Mouse (Mus musculus) olfactory bulb, adult 2 months (tissue): ENCODE measurements around the gene Rec8. TPM values are rescaled to one million over a fixed set of nuclear protein-coding genes. Genes with fewer than 3 reads are reported as not detected.

Experiments
- H3K27ac ChIP-seq: fragments of 200-500 bp; 2 replicates; pipeline ENCODE4 v1.5.1; 2012; ENCODE audit warnings: low read depth, low read length; ENCODE audit not compliant: insufficient read depth
- H3K4me1 ChIP-seq: fragments of 200-500 bp; 2 replicates; pipeline ENCODE4 v1.6.1; 2012; ENCODE audit warnings: low read length; ENCODE audit not compliant: control insufficient read depth, insufficient read depth
- H3K4me3 ChIP-seq: fragments of 200-500 bp; 2 replicates; pipeline ENCODE4 v1.5.1; 2012; ENCODE audit warnings: mild to moderate bottlenecking, low read depth, low read length, moderate library complexity; ENCODE audit not compliant: insufficient read depth
- CTCF ChIP-seq: fragments of 200-500 bp; IDR thresholded peaks from 2 replicates; pipeline ENCODE4 v1.5.1; 2012; ENCODE audit warnings: low read depth, mild to moderate bottlenecking, low read length, moderate library complexity; ENCODE audit not compliant: insufficient read depth
- POLR2A ChIP-seq: fragments of 200-500 bp; IDR thresholded peaks from 2 replicates; pipeline ENCODE4 v1.6.1; 2012; ENCODE audit warnings: mild to moderate bottlenecking, low read depth, low read length, moderate library complexity; ENCODE audit not compliant: insufficient read depth
- WGBS: fragments of 180-500 bp; shearing (Covaris S2); methylation state at CpG from one replicate; pipeline ENCODE4 v1.1.7; 2018; 5-methylcytosine and 5-hydroxymethylcytosine counted together
- polyA plus RNA-seq: library from polyadenylated mRNA; stranded (reverse); fragments of >200 nt; gene quantifications from 2 replicates; pipeline ENCODE4 v1.2.4, GENCODE M21; 2012; ENCODE audit warnings: low replicate concordance; ENCODE audit not compliant: missing spikeins, insufficient read depth, insufficient read length

The Rec8 gene
- polyA plus RNA-seq, 1 experiment: not detected

DNA sequence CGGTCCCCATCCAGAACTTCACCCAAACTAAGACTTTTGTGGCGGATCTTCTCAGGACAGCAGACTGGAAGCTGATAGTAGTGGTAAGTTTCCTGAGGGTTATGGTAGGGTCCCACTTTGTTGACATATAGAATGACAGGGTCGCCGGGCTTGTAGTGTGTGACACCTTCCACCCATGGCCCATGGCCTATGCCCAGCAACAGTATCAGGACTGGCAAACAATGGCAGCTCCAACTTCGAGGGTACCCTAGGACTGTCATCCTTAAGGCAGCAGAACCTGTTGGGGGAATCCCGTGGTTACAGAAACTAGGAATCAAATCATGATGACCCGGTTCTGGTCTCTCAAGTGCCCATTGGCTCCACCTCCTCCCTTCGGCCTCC, 24.8 kb downstream of the Rec8 start:
- Histone ChIP-seq H3K4me1 (peaks cover 11% of the 10 kb centered on the region), H3K4me3 (peak overlapping the region; percentile 77), H3K27ac (peak overlapping the region; percentile 100; the same call in 1 of the 2 replicates)
- TF ChIP-seq CTCF: no peak
- no peak for TF ChIP-seq POLR2A
- WGBS: 17% methylated on average over 8 of the region's 8 CpGs

GRCm38 (mm10) chr14:55643060-55643907, 25.4 kb downstream of the Rec8 start, which contains the start of gene Tm9sf1:
Gene Tm9sf1 (minus strand): TSS chr14:55643806.
- TF ChIP-seq POLR2A (peak; percentile 38), CTCF (no peak)
- H3K4me1 ChIP-seq: peaks cover 11% of the 10 kb centered on the region
- peak within 1 kb of the TSS; percentile 100 for H3K27ac ChIP-seq
- WGBS: under 1% methylated on average over 89 of the region's 89 CpGs
- H3K4me3 ChIP-seq: peak within 1 kb of the TSS; percentile 77

GRCm38 (mm10) chr14:55644261-55644888, 26.5 kb downstream of the Rec8 start:
- WGBS: 17% methylated on average over 17 of the region's 17 CpGs
- H3K4me3 ChIP-seq: peak overlapping the region; percentile 25; the same call in 1 of the 2 replicates
- TF ChIP-seq POLR2A (no peak), CTCF (no peak)
- peaks cover 11% of the 10 kb centered on the region for H3K4me1 ChIP-seq
- H3K27ac ChIP-seq: no peak overlapping the region

GRCm38 (mm10) chr14:55649884-55650283, 32.0 kb downstream of the Rec8 start, which contains the start of gene Tssk4:
Gene Tssk4 (plus strand): TSS chr14:55650184.
- H3K4me1 ChIP-seq: no peaks in the 10 kb centered on the region
- TF ChIP-seq CTCF (no peak), POLR2A (no peak)
- no peak within 1 kb of the TSS for H3K27ac ChIP-seq
- 96% methylated on average over 2 of the region's 2 CpGs for WGBS
- H3K4me3 ChIP-seq: no peak within 1 kb of the TSS

DNA sequence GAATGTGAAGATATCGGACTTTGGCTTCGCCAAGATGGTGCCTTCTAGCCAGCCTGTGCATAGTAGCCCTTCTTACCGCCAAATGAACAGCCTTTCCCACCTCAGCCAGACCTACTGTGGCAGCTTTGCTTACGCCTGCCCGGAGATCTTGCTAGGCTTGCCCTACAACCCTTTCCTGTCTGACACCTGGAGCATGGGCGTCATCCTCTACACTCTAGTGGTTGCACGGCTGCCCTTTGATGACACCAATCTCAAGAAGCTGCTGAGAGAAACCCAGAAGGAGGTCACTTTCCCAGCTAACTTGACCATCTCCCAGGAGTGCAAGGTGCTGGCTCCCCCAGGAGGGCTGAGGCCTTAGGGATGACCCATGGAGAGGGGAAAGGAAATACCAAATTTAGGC, 33.7 kb downstream of the Rec8 start:
- WGBS: 95% methylated on average over 7 of the region's 7 CpGs
- no peak for TF ChIP-seq CTCF
- TF ChIP-seq POLR2A: no peak
- no peaks in the 10 kb centered on the region for H3K4me1 ChIP-seq
- no peak overlapping the region for H3K27ac ChIP-seq
- H3K4me3 ChIP-seq: no peak overlapping the region

DNA sequence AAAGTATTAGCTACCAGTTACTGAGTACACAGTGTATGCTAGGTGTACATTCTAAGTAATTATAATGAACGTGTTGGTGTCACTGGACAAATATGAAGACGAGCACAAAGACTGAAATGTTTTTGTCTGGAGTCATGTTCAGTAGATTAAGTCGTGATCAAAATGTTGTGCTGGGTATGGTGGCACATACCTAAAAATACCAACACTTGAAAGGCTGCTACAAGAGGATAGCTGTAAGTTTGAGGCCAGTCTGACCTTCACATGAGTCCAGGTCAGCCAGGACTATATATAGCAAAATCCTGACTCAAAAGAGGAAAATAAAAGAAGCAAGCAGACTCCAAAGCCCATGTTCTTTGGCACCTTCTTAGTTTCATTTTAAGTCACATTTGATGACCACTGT, 39.1 kb downstream of the Rec8 start:
- Histone ChIP-seq H3K27ac (no peak overlapping the region), H3K4me1 (no peaks in the 10 kb centered on the region), H3K4me3 (no peak overlapping the region)
- TF ChIP-seq CTCF (no peak), POLR2A (no peak)
- 79% methylated on average over 3 of the region's 3 CpGs for WGBS

DNA sequence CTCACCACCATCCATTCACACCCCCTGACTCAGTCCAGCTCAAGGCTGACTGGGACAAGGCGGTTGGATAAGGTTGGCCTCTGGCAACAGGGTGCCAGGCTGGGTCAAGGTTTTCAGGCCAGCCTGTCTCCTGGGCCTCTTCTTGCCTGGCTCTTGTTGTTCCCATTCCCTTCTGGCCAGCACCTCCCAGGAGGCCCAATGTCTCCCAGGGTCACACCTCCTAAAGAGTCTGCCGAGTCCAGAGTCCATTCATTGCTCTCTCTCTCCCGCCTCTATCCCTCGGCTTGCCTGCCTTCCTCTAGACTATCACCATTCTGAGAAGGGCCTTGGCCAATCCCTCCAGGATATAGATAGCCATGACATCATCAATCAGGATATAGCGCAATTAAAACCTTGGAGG, 40.2 kb downstream of the Rec8 start:
- Histone ChIP-seq H3K27ac (no peak overlapping the region), H3K4me1 (no peaks in the 10 kb centered on the region), H3K4me3 (no peak overlapping the region)
- TF ChIP-seq CTCF: no peak
- TF ChIP-seq POLR2A: no peak
- 94% methylated on average over 5 of the region's 5 CpGs for WGBS

DNA sequence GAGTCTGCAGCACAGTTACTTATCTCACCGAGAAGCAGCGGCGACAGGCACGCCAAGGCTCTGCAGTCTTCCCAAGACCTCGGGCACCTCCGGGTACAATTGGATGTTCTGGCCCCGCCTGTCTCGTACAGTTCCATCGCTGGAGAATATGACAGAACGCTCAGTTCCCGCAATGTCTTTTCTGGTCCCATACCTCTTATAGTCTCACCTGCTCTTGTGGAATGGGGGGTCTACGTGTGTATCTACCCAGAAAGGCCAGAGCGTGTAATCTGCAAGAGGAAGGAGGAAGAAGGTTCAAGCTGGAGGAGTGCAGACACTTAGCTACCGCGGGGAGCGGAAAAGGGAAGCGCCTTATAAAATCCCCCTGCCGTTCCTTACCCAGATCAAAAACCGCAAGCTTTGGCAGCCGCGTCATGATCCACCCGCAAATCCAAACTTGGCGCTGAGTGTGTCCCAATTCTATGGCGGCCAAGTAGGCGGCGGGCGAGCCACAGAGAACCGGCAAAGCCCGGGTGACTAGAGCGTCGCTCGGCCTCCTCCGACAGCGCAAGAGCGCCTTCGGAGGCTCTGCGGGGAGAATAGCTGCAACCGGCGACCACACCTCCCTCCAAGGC, 42.2 kb downstream of the Rec8 start, which contains the start of gene Mdp1:
Mdp1 (minus strand) TSS at position 549 of the 614 bp plus-strand sequence.
- Histone ChIP-seq H3K27ac (0 out of 2 replicates have a peak within 1 kb of the TSS, but pooled peaks have one; percentile 6), H3K4me3 (peak within 1 kb of the TSS; percentile 61)
- whole genome bisulfite sequencing: under 1% methylated on average over 39 of the region's 39 CpGs

GRCm38 (mm10) chr14:55660636-55661035, 42.8 kb downstream of the Rec8 start:
- no peaks in the 10 kb centered on the region for H3K4me1 ChIP-seq
- no peak overlapping the region for H3K4me3 ChIP-seq
- H3K27ac ChIP-seq: no peak overlapping the region
- TF ChIP-seq CTCF: no peak
- no peak for TF ChIP-seq POLR2A
- 24% methylated on average over 2 of the region's 2 CpGs for WGBS

More for the DNA sequence above, 42.2 kb downstream of the Rec8 start, which contains the start of gene Mdp1:
- TF ChIP-seq CTCF: peak; percentile 84
- TF ChIP-seq POLR2A: no peak
- H3K4me1 ChIP-seq: no peaks in the 10 kb centered on the region
